Mouse (Mus musculus) lung, embryonic 14.5 days (tissue): ENCODE results near the gene Asb7. TPM values are rescaled to one million over a fixed set of nuclear protein-coding genes. Genes with fewer than 3 reads are reported as not detected.

Experiments used
- ATAC-seq: fragments of 200-750 bp; cut with Nextera tagmentation; 2 replicates; pipeline ENCODE4 v1.8.0; 2017; ENCODE audit warnings: mild to moderate bottlenecking, moderate TSS enrichment, moderate library complexity; ENCODE audit not compliant: insufficient read depth
- DNase-seq: peaks from one replicate; pipeline ENCODE4 v3.0.0-alpha.2; 2015
- H3K27ac ChIP-seq: fragments of 300-500 bp; sonication (generic); 2 replicates; pipeline ENCODE4 v1.5.1; 2014; ENCODE audit warnings: low read depth, mild to moderate bottlenecking, moderate library complexity
- H3K27me3 ChIP-seq: fragments of 300-500 bp; sonication (generic); 2 replicates; pipeline ENCODE4 v1.6.1; 2014; ENCODE audit warnings: low read length, control low read depth; ENCODE audit not compliant: insufficient read depth
- H3K36me3 ChIP-seq: fragments of 300-500 bp; sonication (generic); 2 replicates; pipeline ENCODE4 v1.6.1; 2014; ENCODE audit warnings: control low read depth; ENCODE audit not compliant: insufficient read depth
- H3K4me1 ChIP-seq: fragments of 300-500 bp; sonication (generic); 2 replicates; pipeline ENCODE4 v1.6.1; 2014; ENCODE audit warnings: antibody characterized with exemption, control low read depth; ENCODE audit not compliant: insufficient read depth
- H3K4me2 ChIP-seq: fragments of 300-500 bp; sonication (generic); 2 replicates; pipeline ENCODE4 v1.6.1; 2014; ENCODE audit warnings: mild to moderate bottlenecking
- H3K4me3 ChIP-seq: fragments of 300-500 bp; sonication (generic); 2 replicates; pipeline ENCODE4 v1.5.1; 2014; ENCODE audit warnings: low read depth, low read length
- H3K9ac ChIP-seq: fragments of 300-500 bp; sonication (generic); 2 replicates; pipeline ENCODE4 v1.6.1; 2014
- H3K9me3 ChIP-seq: fragments of 300-500 bp; sonication (generic); 2 replicates; pipeline ENCODE4 v1.6.1; 2016; ENCODE audit warnings: low read depth, low read length, control low read depth
- CTCF ChIP-seq: IDR thresholded peaks from 2 replicates; pipeline ENCODE4 v1.5.1; 2016; ENCODE audit warnings: antibody characterized with exemption, low read depth
- WGBS: fragments of 180-500 bp; shearing (Covaris S2); extraction: QIAGEN DNeasy Blood & Tissue Kit; methylation state at CpG from one replicate; pipeline ENCODE4 v1.1.7; 2014; 5-methylcytosine and 5-hydroxymethylcytosine counted together
- polyA plus RNA-seq: library from polyadenylated mRNA; unstranded; fragments of >200 nt; fragmentation: Nextera tagmentation; extraction: Ambion mirVana; gene quantifications from 2 replicates; pipeline ENCODE4 v1.2.1, GENCODE M21; 2014

Asb7 gene
- polyA plus RNA-seq, 1 experiment from 2014 or later: 16.7 TPM

DNA sequence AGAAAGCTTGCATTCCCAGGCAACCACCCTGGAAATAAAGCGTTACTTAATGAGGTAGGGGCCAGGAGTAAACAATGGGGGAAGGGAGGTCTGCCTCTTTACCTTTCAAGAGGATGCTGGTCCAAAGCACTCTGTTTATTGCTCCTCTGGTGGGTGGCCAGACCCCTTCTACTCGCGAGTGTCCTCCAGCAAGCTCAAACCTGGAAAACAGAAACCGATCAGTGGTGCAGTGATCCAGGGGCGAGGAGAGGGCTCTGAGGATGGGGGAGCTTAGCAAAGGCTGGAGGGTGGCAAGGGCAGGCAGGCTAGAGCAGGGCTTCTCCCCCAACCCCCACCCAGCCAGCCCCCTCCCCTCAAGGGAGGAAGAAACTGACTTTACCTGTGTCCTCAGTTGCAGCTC is 675 bp downstream of the Asb7 start:
- DNase-seq (no peak), ATAC-seq (no peak; the same call in 1 of the 2 replicates)
- Histone ChIP-seq H3K4me1 (peaks cover 6% of the 10 kb centered on the region; the same call in 1 of the 2 replicates), H3K9ac (peak overlapping the region; percentile 74), H3K9me3 (no peaks in the 10 kb centered on the region), H3K27ac (peak overlapping the region; percentile 50; the same call in 1 of the 2 replicates), H3K36me3 (peaks cover 2% of the 10 kb centered on the region; the same call in 1 of the 2 replicates), H3K4me3 (peak overlapping the region; percentile 74), H3K27me3 (no peaks in the 10 kb centered on the region), H3K4me2 (peak overlapping the region; percentile 83)
- TF ChIP-seq CTCF: no peak
- under 1% methylated on average over 5 of the region's 5 CpGs for WGBS

DNA sequence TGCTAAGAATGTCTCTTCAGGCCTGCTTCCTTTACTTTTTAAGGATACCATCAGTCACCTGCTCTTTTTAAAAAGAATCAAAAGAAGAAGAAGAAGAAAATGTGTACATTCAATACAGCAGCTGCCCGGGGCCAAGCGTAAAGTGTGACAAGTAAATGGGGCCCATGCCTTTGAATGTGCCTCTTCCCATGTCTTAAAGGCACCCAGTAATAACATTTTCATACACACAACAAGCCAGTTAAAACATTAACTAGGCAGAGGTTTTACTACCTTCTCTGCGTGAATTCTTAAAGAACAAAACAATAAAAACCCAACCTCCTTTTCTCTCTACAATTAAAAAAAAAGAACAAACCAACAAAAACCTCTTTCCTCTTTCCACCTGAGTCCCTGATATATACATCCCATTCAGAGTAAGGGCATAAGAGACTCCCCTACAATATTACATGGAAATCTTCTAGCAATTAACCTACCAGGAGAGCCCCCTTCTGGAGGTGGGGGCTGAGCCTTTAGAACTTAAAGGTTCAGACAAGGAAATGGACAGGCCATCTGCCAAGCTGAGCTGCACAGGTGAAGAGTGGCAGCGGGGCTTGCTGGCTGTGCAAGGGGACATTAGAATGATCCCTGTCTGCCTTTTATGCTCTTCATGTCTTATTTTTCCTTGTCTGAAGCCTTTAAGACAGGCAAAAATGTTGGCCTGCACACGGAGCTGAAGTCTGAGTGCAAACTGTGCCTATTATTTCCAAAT is 7.1 kb downstream of the Asb7 start:
- H3K4me3 ChIP-seq: no peak overlapping the region
- TF ChIP-seq CTCF: no peak
- no peak overlapping the region for H3K27ac ChIP-seq
- no peaks in the 10 kb centered on the region for H3K27me3 ChIP-seq
- no peaks in the 10 kb centered on the region for H3K9me3 ChIP-seq
- H3K9ac ChIP-seq: no peak overlapping the region
- H3K4me2 ChIP-seq: no peak overlapping the region
- no peak for ATAC-seq
- DNase-seq: no peak
- no peaks in the 10 kb centered on the region for H3K4me1 ChIP-seq
- peaks cover 46% of the 10 kb centered on the region for H3K36me3 ChIP-seq
- WGBS: 94% methylated on average over 5 of the region's 5 CpGs

DNA sequence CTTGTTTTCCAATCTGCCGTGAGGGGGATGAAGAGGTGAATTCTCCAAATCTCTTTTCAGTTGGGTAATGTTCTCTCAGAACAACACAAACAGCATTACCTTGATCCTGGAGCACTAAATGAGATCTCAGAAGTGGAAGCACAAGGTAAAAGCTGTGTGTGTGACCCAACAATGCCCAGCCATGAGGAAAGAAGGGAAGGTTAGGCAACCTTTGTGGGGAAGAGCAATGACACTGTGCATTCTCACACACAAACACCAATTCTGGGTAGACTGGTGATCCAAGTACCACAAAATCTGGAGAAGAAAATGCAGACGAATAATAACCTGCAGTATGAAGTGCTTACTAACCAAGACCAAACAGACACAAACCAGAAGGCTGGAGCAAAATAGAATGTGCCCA is 13.6 kb downstream of the Asb7 start:
- Histone ChIP-seq H3K4me3 (no peak overlapping the region), H3K36me3 (peaks cover 85% of the 10 kb centered on the region), H3K4me1 (no peaks in the 10 kb centered on the region), H3K27me3 (no peaks in the 10 kb centered on the region), H3K9ac (no peak overlapping the region), H3K9me3 (no peaks in the 10 kb centered on the region), H3K27ac (no peak overlapping the region), H3K4me2 (no peak overlapping the region)
- no peak for TF ChIP-seq CTCF
- no peak for DNase-seq
- 87% methylated on average over 2 of the region's 2 CpGs for WGBS
- ATAC-seq: no peak

DNA sequence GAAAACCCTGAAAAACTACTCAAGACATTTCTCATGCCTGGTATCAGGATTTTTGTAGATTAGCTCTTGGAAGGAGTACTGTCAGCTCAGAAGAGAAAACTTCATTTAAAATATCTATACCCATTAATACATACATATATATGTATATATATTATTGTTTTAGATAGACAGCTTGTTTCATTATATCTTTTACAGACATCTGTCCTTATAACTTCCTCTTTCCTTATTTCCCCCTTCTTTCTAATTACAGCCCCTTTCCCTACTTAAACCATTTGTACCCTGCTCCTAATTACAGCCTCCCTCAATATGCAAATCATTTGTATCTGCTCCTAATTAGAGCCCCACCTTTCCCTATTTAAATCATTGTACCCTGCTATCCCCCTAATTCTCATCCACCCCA is 22.3 kb downstream of the Asb7 start:
- TF ChIP-seq CTCF: no peak
- Histone ChIP-seq H3K4me2 (no peak overlapping the region), H3K9ac (no peak overlapping the region), H3K9me3 (no peaks in the 10 kb centered on the region), H3K4me3 (no peak overlapping the region), H3K27ac (no peak overlapping the region), H3K27me3 (no peaks in the 10 kb centered on the region), H3K4me1 (no peaks in the 10 kb centered on the region), H3K36me3 (peaks cover 19% of the 10 kb centered on the region)
- DNase-seq: no peak
- ATAC-seq: no peak

DNA sequence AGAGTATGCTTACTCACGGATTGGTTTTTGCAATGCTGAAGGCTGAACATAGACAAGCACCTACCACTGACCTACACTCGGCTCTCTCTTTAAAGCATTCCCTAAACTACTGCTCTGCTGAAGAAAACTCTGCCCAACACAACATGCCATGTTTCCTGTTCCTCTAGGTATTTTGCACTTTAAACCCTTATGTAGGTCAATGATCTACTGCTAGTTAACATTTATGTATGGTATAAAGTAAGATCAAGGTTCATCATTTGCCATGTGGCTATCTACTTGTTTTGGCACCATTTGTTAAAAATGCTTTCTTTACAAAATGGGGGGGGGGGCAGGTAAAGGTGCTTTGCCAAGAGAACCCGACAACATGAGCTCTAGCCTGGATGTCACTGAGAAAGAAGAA is 25.8 kb downstream of the Asb7 start:
- no peak overlapping the region for H3K9ac ChIP-seq
- no peaks in the 10 kb centered on the region for H3K27me3 ChIP-seq
- 84% methylated on average over 3 of the region's 3 CpGs for WGBS
- H3K4me3 ChIP-seq: no peak overlapping the region
- no peak overlapping the region for H3K4me2 ChIP-seq
- H3K4me1 ChIP-seq: no peaks in the 10 kb centered on the region
- no peak for TF ChIP-seq CTCF
- H3K36me3 ChIP-seq: peaks cover 19% of the 10 kb centered on the region; the same call in 1 of the 2 replicates
- no peak overlapping the region for H3K27ac ChIP-seq
- no peaks in the 10 kb centered on the region for H3K9me3 ChIP-seq
- no peak for ATAC-seq
- DNase-seq: no peak

DNA sequence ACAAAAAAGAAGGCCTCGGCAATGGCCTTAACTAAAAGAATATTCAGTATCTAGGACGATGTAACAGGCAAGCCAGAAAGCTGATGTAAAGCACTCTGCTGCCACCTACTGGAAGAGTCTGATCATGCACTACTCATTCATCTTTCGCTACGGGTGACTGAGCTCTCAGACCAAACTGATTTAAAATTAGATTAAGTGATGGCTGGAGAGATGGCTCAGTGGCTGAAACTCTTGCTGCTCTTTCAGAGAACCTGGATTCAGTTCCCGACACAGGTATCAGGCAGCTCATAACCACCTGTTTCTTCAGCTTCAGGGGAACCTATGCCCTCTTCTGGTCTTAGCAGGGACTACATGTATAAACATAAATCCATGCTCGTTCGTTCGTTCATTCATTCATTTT is 27.8 kb downstream of the Asb7 start:
- no peak for ATAC-seq
- peak overlapping the region; percentile 35; the same call in 1 of the 2 replicates for H3K4me2 ChIP-seq

DNA sequence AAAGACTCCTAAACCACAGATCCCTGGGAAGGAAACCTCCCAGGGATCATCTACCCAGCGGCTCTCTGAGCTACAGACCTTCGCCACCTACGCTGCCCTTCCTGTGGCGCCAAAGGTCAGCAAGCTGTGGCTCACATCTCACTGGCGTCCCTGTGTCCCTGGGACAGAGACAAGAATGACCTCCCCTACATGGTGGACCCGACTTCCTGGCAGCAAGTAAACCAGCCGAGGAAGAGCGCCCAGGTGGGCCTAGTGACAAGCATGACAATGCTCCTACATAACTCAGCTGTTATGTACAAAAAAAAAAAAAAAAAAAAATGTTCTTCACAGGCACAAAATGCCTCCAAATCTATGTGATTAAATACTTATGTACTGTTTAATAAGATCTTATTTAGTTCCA is 28.4 kb downstream of the Asb7 start:
- Histone ChIP-seq H3K27me3 (no peaks in the 10 kb centered on the region), H3K36me3 (peaks cover 30% of the 10 kb centered on the region; the same call in 1 of the 2 replicates), H3K9ac (no peak overlapping the region), H3K9me3 (no peaks in the 10 kb centered on the region), H3K4me3 (no peak overlapping the region), H3K4me2 (no peak overlapping the region), H3K27ac (no peak overlapping the region), H3K4me1 (no peaks in the 10 kb centered on the region)
- no peak for ATAC-seq
- 74% methylated on average over 8 of the region's 8 CpGs for WGBS
- TF ChIP-seq CTCF: no peak
- DNase-seq: no peak

More for the DNA sequence above, 27.8 kb downstream of the Asb7 start:
- no peak overlapping the region for H3K9ac ChIP-seq
- H3K27me3 ChIP-seq: no peaks in the 10 kb centered on the region
- peak; percentile 93 for TF ChIP-seq CTCF
- no peak overlapping the region for H3K27ac ChIP-seq
- peaks cover 26% of the 10 kb centered on the region; the same call in 1 of the 2 replicates for H3K36me3 ChIP-seq
- H3K4me3 ChIP-seq: no peak overlapping the region
- WGBS: 12% methylated on average over 8 of the region's 8 CpGs
- peak; percentile 95 for DNase-seq
- no peaks in the 10 kb centered on the region for H3K4me1 ChIP-seq
- no peaks in the 10 kb centered on the region for H3K9me3 ChIP-seq
